Mouse (Mus musculus) urinary bladder, adult 2 months (tissue): ENCODE results near the gene Mrps18a. TPM values are rescaled to one million over a fixed set of nuclear protein-coding genes. Genes with fewer than 3 reads are reported as not detected.

Source experiments
- polyA plus RNA-seq: library from polyadenylated mRNA; depleted of rRNA; stranded (reverse); fragments of >200 nt; gene quantifications from 2 replicates; pipeline ENCODE4 v1.2.3, GENCODE M21; 2012; rRNA removed

Gene Mrps18a
- polyA plus RNA-seq, 1 experiment: 67.0 TPM

Other genes starting within 250 kb of the Mrps18a start
- 98.3 and 138 TPM in 2 replicates for gene Vegfa, start 78.6 kb upstream of the Mrps18a start, polyA plus RNA-seq
- 12.7 and 14.0 TPM in 2 replicates for gene Rsph9, start 33.2 kb downstream of the Mrps18a start, polyA plus RNA-seq
- gene Mad2l1bp, start 42.6 kb downstream of the Mrps18a start, polyA plus RNA-seq: 16.4 and 19.8 TPM in 2 replicates
- gene Gtpbp2, start 50.0 kb downstream of the Mrps18a start, polyA plus RNA-seq: 110 and 143 TPM in 2 replicates
- gene Polh, start 91.7 kb downstream of the Mrps18a start, polyA plus RNA-seq: 5.7 and 6.1 TPM in 2 replicates
- gene Xpo5, start 91.8 kb downstream of the Mrps18a start, polyA plus RNA-seq: 23.2 and 24.0 TPM in 2 replicates
- gene Polr1c, start 137.1 kb downstream of the Mrps18a start, polyA plus RNA-seq: 60.7 and 75.2 TPM in 2 replicates
- gene Yipf3, start 137.1 kb downstream of the Mrps18a start, polyA plus RNA-seq: 93.6 and 98.7 TPM in 2 replicates
- 1.6 and 1.9 TPM in 2 replicates for gene Lrrc73, start 142.5 kb downstream of the Mrps18a start, polyA plus RNA-seq
- gene Tjap1, start 172.0 kb downstream of the Mrps18a start, polyA plus RNA-seq: 37.6 and 41.0 TPM in 2 replicates
- 19.8 and 27.6 TPM in 2 replicates for gene Dlk2, start 186.4 kb downstream of the Mrps18a start, polyA plus RNA-seq
- 16.3 and 19.3 TPM in 2 replicates for gene Abcc10, start 217.4 kb downstream of the Mrps18a start, polyA plus RNA-seq